14 mouse cellular contexts compared by ENCODE assay signal in genomic region chr17:4297156-4297535, GRCm38 (mm10).
DNase-seq lines count a peak whose midpoint lies in the region; ATAC-seq and TF ChIP-seq lines count a peak whose summit lies in the region.
"Had no signal": no experiment of that assay in that cellular context is flagged by ENCODE, and none has a peak within 500 bp of the region (broad histone marks: within the 10 kb centered on the region; RNA-seq: fewer than 3 reads in every experiment).

No protein-coding gene starts in this region.

- H3K27me3 ChIP-seq in forebrain, embryonic 15.5 days, result no peaks in the 10 kb centered on the region
- no peaks in the 10 kb centered on the region for H3K27me3 ChIP-seq in forebrain, embryonic 10.5 days (ENCODE audit: poor library complexity, severe bottlenecking)
- no peaks in the 10 kb centered on the region for H3K27me3 ChIP-seq in kidney, adult 2 months (replicated peaks; ENCODE audit: control insufficient read depth, insufficient read depth, low read length)
- no peaks in the 10 kb centered on the region for H3K27me3 ChIP-seq in kidney, embryonic 16.5 days (ENCODE audit: insufficient read depth, low read length)
- H3K27me3 ChIP-seq: heart, embryonic 15.5 days; kidney, embryonic 15.5 days; liver, embryonic 13.5 days had no signal

- H3K9ac ChIP-seq in forebrain, embryonic 15.5 days (replicated peaks), result no peak overlapping the region
- H3K9ac ChIP-seq in kidney, embryonic 16.5 days (replicated peaks; ENCODE audit: low read length), result no peak overlapping the region
- H3K9ac ChIP-seq: heart, embryonic 15.5 days; kidney, embryonic 15.5 days; liver, embryonic 13.5 days had no signal

- no peaks in the 10 kb centered on the region for H3K36me3 ChIP-seq in forebrain, embryonic 15.5 days
- no peaks in the 10 kb centered on the region for H3K36me3 ChIP-seq in forebrain, embryonic 10.5 days (replicated peaks)
- H3K36me3 ChIP-seq in kidney, adult 2 months (ENCODE audit: control insufficient read depth, insufficient read depth, low read length), result no peaks in the 10 kb centered on the region
- H3K36me3 ChIP-seq in kidney, embryonic 16.5 days (ENCODE audit: insufficient read depth, low read length), result no peaks in the 10 kb centered on the region
- H3K36me3 ChIP-seq: heart, embryonic 15.5 days; kidney, embryonic 15.5 days; liver, embryonic 13.5 days had no signal

- no peak for TF ChIP-seq CTCF in kidney, adult 2 months (conservative IDR thresholded peaks at IDR 0.05; ENCODE audit: insufficient read depth, insufficient read length, low read depth, low read length)

- H3K9me3 ChIP-seq in forebrain, embryonic 15.5 days, result no peaks in the 10 kb centered on the region
- no peaks in the 10 kb centered on the region for H3K9me3 ChIP-seq in forebrain, embryonic 10.5 days
- no peaks in the 10 kb centered on the region for H3K9me3 ChIP-seq in kidney, embryonic 16.5 days (ENCODE audit: low read length)
- H3K9me3 ChIP-seq: heart, embryonic 15.5 days; kidney, embryonic 15.5 days; liver, embryonic 13.5 days had no signal

- no peak overlapping the region for H3K4me2 ChIP-seq in forebrain, embryonic 15.5 days (replicated peaks)
- no peak overlapping the region for H3K4me2 ChIP-seq in kidney, embryonic 16.5 days (replicated peaks; ENCODE audit: low read depth, low read length)
- H3K4me2 ChIP-seq: heart, embryonic 15.5 days; kidney, embryonic 15.5 days; liver, embryonic 13.5 days had no signal

- 0 out of 2 replicates have a peak overlapping the region, but pooled peaks have one; percentile 19 for H3K27ac ChIP-seq in forebrain, embryonic 15.5 days (replicated peaks)
- H3K27ac ChIP-seq in forebrain, embryonic 10.5 days, result no peak overlapping the region
- H3K27ac ChIP-seq in kidney, adult 2 months (ENCODE audit: insufficient read depth, low read depth, low read length), result no peak overlapping the region
- H3K27ac ChIP-seq in kidney, embryonic 16.5 days (ENCODE audit: low read length), result no peak overlapping the region
- H3K27ac ChIP-seq: heart, embryonic 15.5 days; kidney, embryonic 15.5 days; liver, embryonic 13.5 days had no signal

- WGBS in forebrain, embryonic 15.5 days, result 60% methylated on average over 1 of the region's 1 CpGs
- 79% methylated on average over 1 of the region's 1 CpGs for WGBS in forebrain, embryonic 10.5 days
- WGBS in kidney, adult 2 months, result 37% methylated on average over 1 of the region's 1 CpGs
- WGBS in kidney, embryonic 16.5 days, result 31% methylated on average over 1 of the region's 1 CpGs

- peak; percentile 46; the same call in 1 of the 2 replicates for ATAC-seq in forebrain, embryonic 15.5 days (replicated peaks)
- ATAC-seq in kidney, embryonic 16.5 days (ENCODE audit: low FRiP score, low TSS enrichment), result no peak

- H3K4me3 ChIP-seq in forebrain, embryonic 15.5 days, result no peak overlapping the region
- no peak overlapping the region for H3K4me3 ChIP-seq in forebrain, embryonic 10.5 days
- no peak overlapping the region for H3K4me3 ChIP-seq in kidney, adult 2 months (ENCODE audit: insufficient read depth, low read depth, low read length)
- H3K4me3 ChIP-seq in kidney, embryonic 16.5 days (ENCODE audit: low read length), result no peak overlapping the region
- H3K4me3 ChIP-seq: erythroblast, embryonic 14.5 days; heart, embryonic 15.5 days; kidney, embryonic 15.5 days; liver, embryonic 13.5 days had no signal

- DNase-seq in forebrain, embryonic 10.5 days (ENCODE audit: extremely low spot score, low spot score), result no peak
- DNase-seq in kidney, adult 2 months, result peak; percentile 5
- DNase-seq in urinary bladder, postnatal 14 days (ENCODE audit: low spot score), result peak; percentile 11
- no peak for DNase-seq in urinary bladder, postnatal 4 days (ENCODE audit: low spot score in 2 of 2)
- DNase-seq in testis, postnatal 14 days (ENCODE audit: low spot score), result no peak
- no peak for DNase-seq in testis, postnatal 10 days (ENCODE audit: low spot score)
- DNase-seq: gastrocnemius, postnatal 10 days; liver, embryonic 13.5 days; retina, postnatal 1 day had no signal

- H3K4me1 ChIP-seq in forebrain, embryonic 15.5 days, result peaks cover 12% of the 10 kb centered on the region
- H3K4me1 ChIP-seq in forebrain, embryonic 10.5 days, result no peaks in the 10 kb centered on the region
- H3K4me1 ChIP-seq in kidney, adult 2 months (ENCODE audit: control insufficient read depth, insufficient read depth, low read length), result peaks cover 4% of the 10 kb centered on the region
- H3K4me1 ChIP-seq in kidney, embryonic 16.5 days (ENCODE audit: insufficient read depth, low read length), result no peaks in the 10 kb centered on the region
- H3K4me1 ChIP-seq: kidney, embryonic 15.5 days; liver, embryonic 13.5 days had no signal

- TF ChIP-seq POLR2A in kidney, adult 2 months (IDR thresholded peaks at IDR 0.05; ENCODE audit: low read depth, low read length), result no peak

Comparison
In these comparisons a context has a peak if more than half of its experiments do, and no peak if none do; other contexts are left out.
1. DNase-seq: peak in kidney, adult 2 months (single experiment) and urinary bladder, postnatal 14 days (single experiment); none in forebrain, embryonic 10.5 days (single experiment), urinary bladder, postnatal 4 days (0 of 2), testis, postnatal 14 days (single experiment) and testis, postnatal 10 days (single experiment).